Mouse (Mus musculus) heart, embryonic 11.5 days (tissue): ENCODE results near the gene Wdr37. TPM values are rescaled to one million over a fixed set of nuclear protein-coding genes. Genes with fewer than 3 reads are reported as not detected.
A peak's percentile ranks its signal among the peaks of the same experiment; 100 is the strongest.

Experiments used
- ATAC-seq: fragments of 200-750 bp; cut with Nextera tagmentation; replicated peaks from 2 replicates; pipeline ENCODE4 v1.8.0; 2017; ENCODE audit warnings: moderate library complexity; ENCODE audit not compliant: insufficient number of reproducible peaks, low FRiP score, low TSS enrichment
- H3K27ac ChIP-seq: fragments of 300-500 bp; sonication (generic); 2 replicates; pipeline ENCODE4 v1.5.1; 2014; ENCODE audit warnings: mild to moderate bottlenecking, low read depth, low read length
- H3K27me3 ChIP-seq: fragments of 300-500 bp; sonication (generic); 2 replicates; pipeline ENCODE4 v1.6.1; 2014; ENCODE audit warnings: mild to moderate bottlenecking, low read length, mixed read lengths; ENCODE audit not compliant: control insufficient read depth, insufficient read depth
- H3K36me3 ChIP-seq: fragments of 300-500 bp; sonication (generic); 2 replicates; pipeline ENCODE4 v1.6.1; 2014; ENCODE audit warnings: mild to moderate bottlenecking, low read length, moderate library complexity, mixed read lengths; ENCODE audit not compliant: control insufficient read depth, insufficient read depth
- H3K4me1 ChIP-seq: fragments of 300-500 bp; sonication (generic); 2 replicates; pipeline ENCODE4 v1.6.1; 2014; ENCODE audit warnings: low read length; ENCODE audit not compliant: control insufficient read depth, insufficient read depth
- H3K4me2 ChIP-seq: fragments of 300-500 bp; sonication (generic); 2 replicates; pipeline ENCODE4 v1.6.1; 2014; ENCODE audit warnings: mild to moderate bottlenecking, moderate library complexity
- H3K4me3 ChIP-seq: fragments of 300-500 bp; sonication (generic); 2 replicates; pipeline ENCODE4 v1.5.1; 2014; ENCODE audit warnings: low read depth, low read length
- H3K9ac ChIP-seq: fragments of 300-500 bp; sonication (generic); 2 replicates; pipeline ENCODE4 v1.6.1; 2014; ENCODE audit warnings: mild to moderate bottlenecking, low read depth, low read length, moderate library complexity
- H3K9me3 ChIP-seq: fragments of 300-500 bp; sonication (generic); replicated peaks from 2 replicates; pipeline ENCODE4 v1.6.1; 2016; ENCODE audit warnings: low read length; ENCODE audit not compliant: control insufficient read depth
- WGBS: fragments of 180-500 bp; shearing (Covaris S2); extraction: QIAGEN DNeasy Blood & Tissue Kit; methylation state at CpG from one replicate; pipeline ENCODE4 v1.1.7; 2014; ENCODE audit not compliant: insufficient replicate concordance; 5-methylcytosine and 5-hydroxymethylcytosine counted together
- polyA plus RNA-seq: library from polyadenylated mRNA; unstranded; fragments of >200 nt; fragmentation: Nextera tagmentation; extraction: Ambion mirVana; gene quantifications from 2 replicates; pipeline ENCODE4 v1.2.1, GENCODE M21; 2014

Wdr37 gene
- polyA plus RNA-seq, 1 experiment from 2014 or later: 19.6 TPM

DNA sequence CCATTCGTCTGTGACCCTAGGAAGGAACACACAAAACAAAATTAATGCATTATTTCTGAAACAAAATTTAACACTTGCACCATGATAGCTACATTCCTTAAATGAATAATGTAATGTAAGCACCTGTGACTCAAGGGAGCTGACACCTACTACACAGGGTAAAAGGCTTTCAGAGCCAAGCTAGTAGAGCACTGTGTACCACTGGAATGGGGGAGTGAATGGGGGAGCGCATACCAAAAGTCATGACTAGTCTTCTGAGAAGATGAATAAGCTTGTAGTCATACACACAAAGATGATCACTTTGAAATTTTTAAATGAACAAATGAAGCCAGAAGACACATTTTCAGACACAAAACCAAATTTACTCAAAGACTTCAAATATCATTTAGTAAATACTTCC, 65.8 kb downstream of the Wdr37 start:
- no peak for ATAC-seq
- H3K4me2 ChIP-seq: no peak overlapping the region
- no peaks in the 10 kb centered on the region for H3K9me3 ChIP-seq
- peaks cover 5% of the 10 kb centered on the region; the same call in 1 of the 2 replicates for H3K36me3 ChIP-seq
- no peaks in the 10 kb centered on the region for H3K27me3 ChIP-seq
- H3K4me1 ChIP-seq: no peaks in the 10 kb centered on the region
- 92% methylated on average over 2 of the region's 2 CpGs for WGBS
- H3K9ac ChIP-seq: no peak overlapping the region
- no peak overlapping the region for H3K27ac ChIP-seq
- H3K4me3 ChIP-seq: no peak overlapping the region

DNA sequence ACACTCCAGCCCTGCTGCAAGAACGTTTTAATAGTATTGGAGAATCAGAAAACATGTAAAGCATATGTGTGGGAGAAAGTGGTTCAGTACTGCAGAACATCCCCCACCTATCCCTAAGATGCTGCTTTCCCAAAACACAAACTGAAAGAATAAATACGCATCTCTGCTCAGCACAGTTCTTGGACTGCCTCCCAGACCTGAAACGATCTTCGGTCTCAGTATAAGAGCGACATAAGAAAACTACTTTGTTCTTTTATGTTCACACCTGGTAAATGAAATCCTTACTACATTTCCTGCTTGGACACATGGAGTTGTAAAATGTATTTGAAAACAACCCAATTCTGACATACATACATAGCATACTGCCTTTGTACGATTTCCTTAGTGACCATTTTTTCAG, 71.1 kb downstream of the Wdr37 start:
- peaks cover 5% of the 10 kb centered on the region; the same call in 1 of the 2 replicates for H3K36me3 ChIP-seq
- H3K9ac ChIP-seq: no peak overlapping the region
- WGBS: 82% methylated on average over 6 of the region's 6 CpGs
- no peak overlapping the region for H3K4me3 ChIP-seq
- no peak overlapping the region for H3K27ac ChIP-seq
- no peak for ATAC-seq
- H3K4me2 ChIP-seq: no peak overlapping the region
- no peaks in the 10 kb centered on the region for H3K9me3 ChIP-seq
- no peaks in the 10 kb centered on the region for H3K4me1 ChIP-seq
- no peaks in the 10 kb centered on the region for H3K27me3 ChIP-seq

DNA sequence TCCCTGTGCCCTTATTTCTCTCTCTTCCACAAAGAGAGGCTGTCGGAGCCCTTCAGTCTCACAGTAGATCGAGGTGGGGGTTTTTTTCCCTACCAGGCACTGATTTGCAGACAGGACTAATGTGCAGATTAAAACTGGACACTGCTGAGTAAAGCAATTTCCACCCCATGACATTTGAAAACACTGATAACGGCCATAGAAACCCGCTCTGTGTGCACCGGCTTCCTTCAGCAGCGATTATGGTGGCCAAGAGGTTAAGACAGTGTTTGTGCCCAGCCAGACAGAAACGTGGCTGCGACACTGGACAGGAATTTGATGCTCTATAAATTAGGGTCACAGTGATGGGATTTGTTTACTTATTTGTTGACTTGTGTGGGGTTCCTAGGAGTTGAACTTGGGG, 78.5 kb downstream of the Wdr37 start:
- H3K27ac ChIP-seq: no peak overlapping the region
- no peaks in the 10 kb centered on the region for H3K9me3 ChIP-seq
- peak overlapping the region; percentile 14; the same call in 1 of the 2 replicates for H3K4me2 ChIP-seq
- H3K27me3 ChIP-seq: no peaks in the 10 kb centered on the region
- WGBS: 38% methylated on average over 8 of the region's 8 CpGs
- peaks cover 7% of the 10 kb centered on the region for H3K4me1 ChIP-seq
- no peaks in the 10 kb centered on the region for H3K36me3 ChIP-seq
- no peak overlapping the region for H3K9ac ChIP-seq
- no peak for ATAC-seq
- H3K4me3 ChIP-seq: no peak overlapping the region

DNA sequence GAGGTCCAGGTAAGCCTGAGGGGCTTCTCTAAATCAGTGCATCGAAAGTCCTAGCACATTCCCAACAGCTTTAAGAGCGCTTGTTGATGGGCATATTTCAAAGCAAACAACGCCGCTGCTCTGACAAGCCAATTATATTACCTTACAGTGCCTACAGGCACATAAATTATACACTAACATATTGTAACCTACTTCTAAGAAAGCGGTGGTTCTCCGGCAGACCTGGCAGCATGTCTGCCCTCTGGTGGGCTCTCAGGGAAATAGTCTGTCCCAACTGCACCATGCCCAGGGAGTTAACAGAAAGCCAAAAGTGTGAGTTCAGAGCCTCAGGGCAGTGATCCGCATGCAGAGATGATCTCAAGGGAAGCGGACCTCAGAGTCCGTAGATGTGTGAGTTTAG, 86.5 kb downstream of the Wdr37 start:
- WGBS: 38% methylated on average over 9 of the region's 9 CpGs
- H3K27ac ChIP-seq: no peak overlapping the region
- H3K27me3 ChIP-seq: peaks cover 4% of the 10 kb centered on the region; the same call in 1 of the 2 replicates
- H3K36me3 ChIP-seq: no peaks in the 10 kb centered on the region
- H3K4me2 ChIP-seq: no peak overlapping the region
- no peaks in the 10 kb centered on the region; the same call in 1 of the 2 replicates for H3K4me1 ChIP-seq
- ATAC-seq: no peak
- H3K9ac ChIP-seq: no peak overlapping the region
- no peak overlapping the region for H3K4me3 ChIP-seq
- no peaks in the 10 kb centered on the region for H3K9me3 ChIP-seq

DNA sequence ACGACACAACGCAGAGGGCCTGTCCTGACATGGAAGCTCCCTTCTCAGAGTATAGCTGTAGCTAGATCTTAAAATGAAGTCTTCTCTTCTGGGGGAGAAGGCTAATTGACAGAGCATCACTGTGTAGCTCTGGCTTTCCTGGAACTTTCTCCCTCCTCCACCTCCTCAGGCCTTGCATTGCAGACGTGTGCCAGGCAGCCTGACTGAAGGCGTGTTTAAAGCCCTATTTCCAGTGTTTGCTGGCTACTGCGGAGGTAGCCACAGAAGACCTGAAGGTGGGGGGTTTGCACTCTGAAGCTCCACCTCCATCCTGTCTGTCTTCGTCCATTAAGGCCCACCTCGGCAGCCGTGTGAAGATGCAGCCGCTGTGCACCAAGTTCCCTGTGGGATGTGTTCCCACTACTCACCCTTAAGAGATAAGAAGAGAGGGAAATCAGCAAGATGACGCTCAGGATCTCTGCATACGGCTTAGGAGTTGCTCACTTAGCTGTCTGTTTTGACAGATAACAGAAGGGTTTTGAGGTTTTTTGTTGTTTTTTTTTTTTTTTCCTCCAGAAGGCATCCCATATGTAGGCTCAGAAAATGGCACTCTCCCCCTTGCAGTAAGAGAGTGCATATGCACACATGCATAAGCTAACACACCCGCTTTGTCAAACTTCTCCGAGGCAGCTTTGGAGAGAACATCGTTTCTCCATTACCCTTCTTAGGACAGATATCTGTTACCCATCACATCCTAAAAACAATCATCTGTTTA, 87.2 kb downstream of the Wdr37 start:
- 47% methylated on average over 14 of the region's 14 CpGs for WGBS
- no peak overlapping the region for H3K4me2 ChIP-seq

DNA sequence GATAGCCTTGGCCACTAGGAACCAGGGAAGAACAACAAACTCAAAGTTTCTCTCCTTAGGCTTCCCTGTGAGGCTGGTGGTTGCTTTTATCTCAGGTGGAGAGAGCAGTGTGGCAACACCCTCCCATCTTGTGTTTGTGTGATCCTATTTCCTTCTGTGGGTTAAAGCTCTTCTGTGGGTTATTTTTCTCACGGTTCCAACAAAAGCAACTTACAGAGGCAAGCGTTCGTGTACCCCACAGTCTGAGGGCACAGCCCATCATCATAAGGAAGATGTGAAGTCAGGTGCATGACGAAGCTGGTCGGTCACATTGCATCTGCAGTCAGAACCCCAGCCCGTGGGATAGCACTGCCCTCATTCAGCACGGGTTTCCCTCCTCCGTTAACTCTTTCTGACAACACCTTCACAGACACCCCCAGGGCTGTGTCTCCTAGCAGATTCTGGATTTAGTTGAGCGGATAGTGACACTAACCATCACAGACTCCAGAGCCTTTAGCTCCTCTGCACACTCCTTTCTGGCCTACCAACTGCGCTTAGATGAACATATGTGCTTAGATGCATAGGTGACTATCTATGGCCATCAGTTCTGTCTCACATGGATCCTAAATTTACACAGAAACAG, 87.9 kb downstream of the Wdr37 start:
- Histone ChIP-seq H3K9me3 (no peaks in the 10 kb centered on the region), H3K4me3 (no peak overlapping the region), H3K4me2 (no peak overlapping the region), H3K9ac (no peak overlapping the region), H3K27ac (no peak overlapping the region), H3K27me3 (peaks cover 4% of the 10 kb centered on the region; the same call in 1 of the 2 replicates), H3K36me3 (no peaks in the 10 kb centered on the region), H3K4me1 (no peaks in the 10 kb centered on the region; the same call in 1 of the 2 replicates)
- WGBS: 72% methylated on average over 10 of the region's 10 CpGs
- no peak for ATAC-seq

More for the DNA sequence above, 87.2 kb downstream of the Wdr37 start:
- H3K27ac ChIP-seq: no peak overlapping the region
- no peak overlapping the region for H3K9ac ChIP-seq
- no peak for ATAC-seq
- no peaks in the 10 kb centered on the region; the same call in 1 of the 2 replicates for H3K4me1 ChIP-seq
- no peak overlapping the region for H3K4me3 ChIP-seq
- H3K27me3 ChIP-seq: peaks cover 4% of the 10 kb centered on the region; the same call in 1 of the 2 replicates
- no peaks in the 10 kb centered on the region for H3K9me3 ChIP-seq
- no peaks in the 10 kb centered on the region for H3K36me3 ChIP-seq

DNA sequence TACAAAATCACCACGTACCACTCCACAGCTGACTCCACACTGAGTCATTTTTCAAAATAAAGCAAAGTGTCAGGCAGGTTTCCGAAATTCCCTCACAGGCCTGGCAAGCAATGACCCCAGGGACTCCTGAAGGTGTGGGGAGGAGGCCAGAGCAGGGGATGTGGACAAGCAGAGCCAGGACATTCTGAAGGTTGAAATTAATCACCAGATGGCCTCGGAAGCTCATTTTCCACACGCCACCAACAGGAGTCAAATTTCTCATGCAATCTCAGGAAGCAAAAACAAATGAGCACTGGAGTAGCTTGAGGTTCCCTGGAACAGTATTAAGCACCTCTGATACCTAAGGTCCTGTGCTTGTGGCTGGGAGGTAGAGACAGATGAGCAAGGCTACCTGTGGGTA, 89.1 kb downstream of the Wdr37 start:
- H3K36me3 ChIP-seq: no peaks in the 10 kb centered on the region
- peaks cover 4% of the 10 kb centered on the region; the same call in 1 of the 2 replicates for H3K27me3 ChIP-seq
- no peaks in the 10 kb centered on the region; the same call in 1 of the 2 replicates for H3K4me1 ChIP-seq
- no peak overlapping the region for H3K4me2 ChIP-seq
- H3K9ac ChIP-seq: no peak overlapping the region
- no peak overlapping the region for H3K4me3 ChIP-seq
- no peak overlapping the region for H3K27ac ChIP-seq
- H3K9me3 ChIP-seq: no peaks in the 10 kb centered on the region
- ATAC-seq: no peak
- 51% methylated on average over 4 of the region's 4 CpGs for WGBS

DNA sequence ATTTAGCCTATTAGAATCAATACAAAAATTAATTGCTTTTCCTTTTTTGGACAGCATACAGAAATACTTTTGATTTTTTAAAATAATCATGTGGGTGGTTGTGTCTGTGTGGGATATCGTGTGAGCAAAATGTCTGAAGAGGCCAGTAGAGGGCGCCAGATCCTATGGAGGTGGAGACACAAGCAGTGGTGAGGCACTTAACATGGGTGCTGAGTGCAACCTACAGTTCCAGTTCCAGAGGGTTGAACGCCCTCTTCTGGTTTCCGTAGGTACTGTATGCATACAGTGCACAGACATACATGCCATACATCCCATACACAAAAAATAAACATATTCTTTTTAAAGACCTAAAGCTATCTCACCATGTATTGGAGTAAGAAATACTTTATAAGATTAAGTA, 91.3 kb downstream of the Wdr37 start:
- Histone ChIP-seq H3K9ac (no peak overlapping the region), H3K4me3 (no peak overlapping the region), H3K4me1 (no peaks in the 10 kb centered on the region; the same call in 1 of the 2 replicates), H3K27me3 (peaks cover 4% of the 10 kb centered on the region; the same call in 1 of the 2 replicates), H3K36me3 (no peaks in the 10 kb centered on the region), H3K4me2 (no peak overlapping the region), H3K27ac (no peak overlapping the region), H3K9me3 (no peaks in the 10 kb centered on the region)
- WGBS: 36% methylated on average over 4 of the region's 4 CpGs
- no peak for ATAC-seq
